Mouse (Mus musculus) megakaryocyte, embryonic 14.5 days (primary cell): Measurements from ENCODE around the gene Zfp667.

ENCODE experiments used
- FLI1 ChIP-seq: IDR thresholded peaks from 2 replicates; pipeline ENCODE4 v1.6.1; 2012; ENCODE audit warnings: low read length, inconsistent platforms, mixed read lengths
- GATA1 ChIP-seq: IDR thresholded peaks from 3 replicates; pipeline ENCODE4 v1.6.1; 2012; ENCODE audit warnings: mixed read lengths, low read length, inconsistent platforms, borderline replicate concordance

- TF ChIP-seq GATA1 (no peak), FLI1 (no peak)
Measured at GRCm38 (mm10) chr7:6252410-6252809, 34.0 kb upstream of the Zfp667 start, which contains the start of gene Epp13.
